Mouse (Mus musculus) ovary, postnatal 14 days (tissue): Measurements from ENCODE around the gene Slc25a21.
A peak's percentile ranks its signal among the peaks of the same experiment; 100 is the strongest.
"Not testable (repeated sequence)": the region's sequence is repeated elsewhere in the genome, so short reads cannot be mapped to it uniquely, and the experiment has no call there.

Source experiments
- DNase-seq: peaks from one replicate; pipeline ENCODE4 v3.0.0; 2022; ENCODE audit warnings: low spot score

Gene Slc25a21

DNA sequence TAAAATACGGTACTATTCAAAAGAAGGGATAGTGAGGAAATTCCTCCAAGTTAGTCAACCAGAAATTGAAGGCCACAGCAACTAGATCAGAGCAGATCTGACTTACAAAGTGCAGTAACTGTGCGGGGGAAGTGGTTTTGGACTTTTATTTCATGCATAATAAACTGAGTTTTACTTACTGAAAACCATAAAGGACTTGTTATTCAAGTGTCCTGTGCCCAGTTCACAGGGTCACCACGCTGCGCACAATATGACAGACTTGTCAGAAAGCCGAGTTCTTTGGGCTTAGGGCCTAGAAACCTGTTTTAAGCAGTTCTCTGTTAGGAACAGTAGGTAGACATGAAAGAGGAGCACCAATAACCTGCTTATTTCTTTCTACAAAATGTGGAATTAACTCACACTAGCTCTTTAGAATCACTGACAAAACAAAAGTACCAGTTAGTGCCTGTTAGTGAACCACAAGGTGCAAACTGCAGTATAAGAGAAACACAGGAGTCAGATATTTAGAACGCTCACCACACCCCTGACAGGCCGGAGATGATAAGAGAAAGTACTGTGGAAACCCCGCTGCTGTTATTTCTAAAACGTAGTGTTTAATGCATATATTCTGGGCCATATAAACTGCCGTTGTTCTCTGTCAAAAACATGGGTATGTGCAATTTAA is at the start of gene Slc25a21:
Gene Slc25a21 (minus strand): TSS at position 110 of the 664 bp plus-strand sequence.
- no peak for DNase-seq

DNA sequence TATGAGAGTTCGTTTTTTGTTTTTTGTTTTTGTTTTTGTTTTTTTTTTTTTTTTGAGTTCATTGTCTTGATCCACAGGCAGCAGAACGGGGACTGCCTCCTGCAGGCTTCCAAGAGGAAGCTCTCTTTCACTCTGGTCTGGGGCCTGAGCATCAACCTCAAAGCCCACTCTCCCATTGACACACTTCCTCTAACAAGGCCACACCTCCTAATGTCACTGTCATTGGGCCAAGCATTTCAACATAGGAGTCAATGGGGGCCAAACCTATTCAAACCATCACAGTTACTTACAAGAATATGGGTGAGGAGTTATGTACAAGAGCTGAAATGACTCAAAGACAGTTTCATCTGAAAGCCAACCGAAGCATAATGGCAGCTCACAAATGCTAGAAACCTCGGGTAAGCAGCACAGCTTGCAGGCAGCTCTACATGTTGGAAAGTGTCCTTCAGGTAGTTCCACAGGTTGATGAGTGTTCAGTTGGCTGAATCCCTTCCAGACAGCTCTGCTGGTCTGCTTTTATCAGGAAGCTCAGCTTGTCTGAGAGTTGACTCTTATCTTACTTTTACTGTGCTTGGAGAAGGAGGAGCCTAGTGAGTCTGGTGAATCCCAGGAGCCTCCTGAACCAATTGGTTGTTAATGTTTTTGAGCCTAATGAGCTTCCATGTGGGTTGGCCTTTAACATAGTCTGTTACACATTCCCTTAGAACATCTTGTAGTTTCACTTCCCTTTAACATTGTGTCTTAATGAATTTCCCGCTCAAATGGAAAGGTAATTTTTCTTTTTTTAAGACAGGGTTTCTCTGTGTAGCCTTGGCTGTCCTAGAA is 46.6 kb upstream of the Slc25a21 start:
- DNase-seq, result no peak

DNA sequence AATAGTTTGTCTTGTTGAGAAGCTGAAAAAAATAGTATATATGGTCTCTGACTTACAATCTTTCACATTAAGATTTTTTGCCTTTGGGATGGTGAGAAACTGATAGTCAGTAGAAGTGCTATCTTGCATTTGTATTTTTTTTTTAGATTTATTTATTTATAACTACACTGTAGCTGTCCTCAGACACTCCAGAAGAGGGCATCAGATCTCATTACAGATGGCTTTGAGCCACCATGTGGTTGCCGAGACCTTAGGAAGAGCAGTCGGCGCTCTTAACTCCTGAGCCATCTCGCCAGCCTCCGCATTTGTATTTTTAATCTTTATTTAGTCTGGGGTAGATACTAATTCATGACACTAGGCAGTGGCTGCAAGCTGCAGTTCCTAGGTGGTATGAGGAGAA is 36.1 kb upstream of the Slc25a21 start:
- DNase-seq, result no peak

DNA sequence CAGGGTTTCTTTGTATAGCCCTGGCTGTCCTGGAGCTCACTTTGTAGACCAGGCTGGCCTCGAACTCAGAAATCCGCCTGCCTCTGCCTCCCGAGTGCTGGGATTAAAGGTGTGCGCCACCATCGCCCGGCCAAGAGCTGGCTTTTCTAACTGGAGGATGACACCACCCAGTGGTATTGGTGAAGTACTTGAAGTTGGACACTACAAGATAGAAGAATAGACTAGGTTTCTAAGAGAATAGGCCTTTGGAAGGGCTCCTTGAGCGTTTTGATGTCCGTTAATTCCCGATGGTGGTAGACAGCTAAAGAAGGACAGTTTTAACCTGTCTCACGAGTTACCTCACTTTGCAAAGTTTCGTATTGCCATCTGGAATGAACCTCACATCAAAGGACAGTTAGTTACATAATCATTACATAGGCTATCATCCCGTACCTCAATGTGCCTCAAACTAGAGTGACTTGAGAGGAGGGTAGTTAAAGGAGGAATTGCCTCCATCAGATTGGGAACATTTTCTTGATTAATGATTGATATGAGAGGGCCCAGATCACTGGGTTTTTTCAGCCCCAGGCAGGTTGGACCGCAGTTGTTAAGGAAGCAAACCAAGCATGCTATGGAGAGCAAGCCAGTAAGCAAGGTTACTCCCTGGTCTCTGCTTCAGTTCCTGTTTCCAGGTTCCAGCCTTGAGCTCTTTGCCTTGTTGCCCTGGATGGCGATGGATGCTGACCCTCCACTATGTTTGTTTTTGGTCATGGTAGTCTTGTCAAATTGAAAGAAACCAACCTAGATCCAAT is 34.0 kb upstream of the Slc25a21 start:
- no peak for DNase-seq

DNA sequence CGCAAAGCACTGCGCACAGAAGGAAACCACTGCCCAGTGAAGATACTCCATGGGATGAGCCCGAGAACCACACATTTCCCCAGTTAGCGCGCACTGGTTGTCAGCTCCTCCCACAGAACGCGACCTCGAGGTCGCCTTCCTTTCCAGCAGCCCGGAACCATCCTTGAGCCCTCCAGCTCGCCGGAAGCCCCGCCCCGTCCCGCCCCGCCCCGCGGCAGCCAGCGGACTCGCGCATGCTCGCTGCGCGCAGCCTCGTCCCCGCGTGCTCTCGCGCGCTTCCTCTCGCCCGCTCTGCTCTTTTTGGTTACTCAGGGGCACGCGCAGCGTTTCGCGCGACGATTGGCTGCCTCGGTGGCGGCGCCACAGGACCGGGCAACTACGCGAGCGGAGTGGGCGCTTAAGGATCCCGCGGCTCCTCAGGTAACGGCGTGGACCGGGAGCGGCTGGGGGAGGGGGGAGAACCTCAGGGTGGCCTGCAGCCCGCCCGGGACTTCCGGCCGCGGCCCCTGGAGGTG is 33.0 kb upstream of the Slc25a21 start, which contains the start of the genes Prps1l3 and Mipol1:
Gene Prps1l3 (plus strand): TSS at position 221 of the 515 bp plus-strand sequence.
Gene Mipol1 (plus strand): TSS at position 236 of the 515 bp plus-strand sequence.
- peak; percentile 66 for DNase-seq

DNA sequence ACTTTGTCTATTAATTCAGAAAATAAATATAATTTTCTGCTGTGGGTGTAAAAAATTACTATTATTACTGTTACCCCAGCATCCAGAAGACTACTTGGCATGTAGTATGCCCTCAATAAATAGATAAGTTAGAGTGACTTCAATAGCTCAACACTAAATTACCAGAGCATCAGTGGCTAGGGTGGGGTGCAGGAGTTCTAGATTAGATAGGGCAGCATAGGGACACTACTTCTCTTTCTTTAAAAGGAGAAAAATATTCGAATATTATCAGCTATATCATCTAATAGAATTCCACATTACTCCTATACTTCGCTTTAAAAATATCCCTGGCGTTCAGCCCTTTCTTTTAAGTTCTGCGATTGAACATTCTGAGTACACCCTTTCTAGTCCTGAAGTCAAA is 32.4 kb upstream of the Slc25a21 start:
- DNase-seq, result no peak

DNA sequence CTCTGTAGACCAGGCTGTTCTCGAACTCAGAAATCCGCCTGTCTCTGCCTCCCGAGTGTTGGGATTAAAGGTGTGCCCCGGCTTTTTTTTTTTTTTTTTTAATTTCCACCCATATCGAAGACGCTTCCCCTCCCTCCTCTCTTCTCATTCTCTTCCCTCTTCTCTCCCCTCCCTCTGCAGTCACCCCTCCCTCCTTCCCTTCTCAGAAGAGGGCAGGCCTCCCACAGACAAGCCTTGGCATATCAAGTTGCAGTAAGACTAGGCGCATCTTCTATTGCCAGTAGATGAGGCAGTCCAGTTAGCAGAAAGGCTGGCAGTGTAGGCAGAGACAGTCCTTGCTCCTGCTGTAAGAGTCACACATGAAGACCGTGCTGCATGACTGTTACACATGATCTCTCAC is 30.5 kb upstream of the Slc25a21 start:
- DNase-seq, result no peak

DNA sequence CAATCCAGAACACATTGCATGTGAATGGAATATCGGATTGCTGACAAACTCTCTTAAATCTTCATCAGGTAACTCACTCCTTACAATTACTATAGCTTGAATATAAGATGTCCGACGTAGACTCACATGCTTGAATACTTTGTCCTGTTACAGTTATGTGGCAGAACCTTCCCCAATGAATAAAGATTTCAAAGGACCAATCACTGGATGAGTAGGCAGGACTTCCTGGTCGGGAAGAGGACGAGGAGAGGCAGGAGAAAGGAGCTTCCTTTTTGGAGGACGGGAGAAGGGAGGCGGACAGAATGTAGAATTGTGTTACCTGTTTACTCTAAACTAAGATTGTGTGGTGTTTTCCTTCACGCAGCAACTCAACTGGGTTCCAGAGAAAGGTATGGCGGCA is 29.1 kb upstream of the Slc25a21 start:
- DNase-seq, result no peak

DNA sequence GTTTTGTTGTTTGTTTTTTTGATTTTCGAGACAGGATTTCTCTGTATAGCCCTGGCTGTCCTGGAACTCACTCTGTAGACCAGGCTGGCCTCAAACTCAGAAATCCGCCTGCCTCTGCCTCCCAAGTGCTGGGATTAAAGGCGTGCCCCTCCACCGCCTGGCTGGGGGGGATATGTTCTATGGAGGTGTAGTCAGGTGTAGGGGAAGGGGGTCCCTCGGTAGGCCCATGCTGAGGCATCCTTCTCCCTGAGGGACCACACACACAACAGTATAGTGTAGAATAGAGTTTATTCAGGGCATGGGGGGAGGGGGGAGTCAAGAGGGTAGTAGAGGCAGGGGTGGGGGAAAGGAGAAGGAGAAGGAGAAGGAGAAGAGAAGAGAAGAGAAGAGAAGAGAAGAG is 15.2 kb upstream of the Slc25a21 start:
- not testable (repeated sequence) for DNase-seq

DNA sequence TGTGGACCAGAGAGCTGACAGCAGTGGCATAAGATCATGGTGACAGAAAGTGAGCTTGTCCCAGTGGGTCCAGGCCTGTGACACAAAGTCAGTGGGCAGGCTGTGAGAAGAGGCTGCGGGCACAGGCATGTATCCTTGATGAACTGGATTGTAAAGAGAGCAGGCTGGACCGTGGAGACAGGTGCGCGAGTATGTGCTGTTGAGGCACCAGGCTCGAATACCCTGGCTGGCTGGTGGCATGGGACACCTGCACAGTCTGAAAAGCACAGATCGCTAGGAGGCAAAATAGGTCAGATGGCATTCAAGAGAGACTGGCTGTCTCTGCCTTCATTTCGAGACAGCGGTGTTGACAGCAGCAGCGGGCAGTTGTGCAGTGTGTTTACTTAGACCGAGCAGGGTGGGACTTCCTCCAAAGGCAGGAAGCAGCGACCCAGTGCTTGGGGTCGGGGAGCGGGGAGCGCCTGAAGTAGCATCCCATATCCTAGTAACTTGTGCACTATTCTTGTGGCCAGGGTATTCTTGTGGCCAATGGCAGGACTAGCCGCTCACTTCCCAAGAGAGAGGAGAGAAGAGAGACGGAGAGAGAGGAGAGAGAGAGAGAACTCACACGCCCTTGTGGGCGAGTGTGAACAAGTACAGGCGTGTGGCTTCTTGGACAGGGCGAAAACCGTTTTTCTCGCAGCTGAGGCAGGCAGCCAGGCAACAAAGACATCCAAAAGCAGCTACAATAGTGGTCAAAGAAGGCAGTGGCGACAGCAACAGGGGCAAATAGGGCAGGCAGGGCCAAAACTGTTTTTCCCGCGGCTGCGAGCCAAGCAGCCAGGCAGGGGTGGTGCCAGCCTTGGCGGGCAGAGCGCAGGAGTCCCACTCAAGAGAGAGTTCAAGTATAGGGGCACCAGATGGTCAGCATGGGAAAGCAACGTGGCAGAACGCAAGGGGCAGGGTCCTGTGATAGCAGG is 14.4 kb upstream of the Slc25a21 start:
- no peak for DNase-seq

DNA sequence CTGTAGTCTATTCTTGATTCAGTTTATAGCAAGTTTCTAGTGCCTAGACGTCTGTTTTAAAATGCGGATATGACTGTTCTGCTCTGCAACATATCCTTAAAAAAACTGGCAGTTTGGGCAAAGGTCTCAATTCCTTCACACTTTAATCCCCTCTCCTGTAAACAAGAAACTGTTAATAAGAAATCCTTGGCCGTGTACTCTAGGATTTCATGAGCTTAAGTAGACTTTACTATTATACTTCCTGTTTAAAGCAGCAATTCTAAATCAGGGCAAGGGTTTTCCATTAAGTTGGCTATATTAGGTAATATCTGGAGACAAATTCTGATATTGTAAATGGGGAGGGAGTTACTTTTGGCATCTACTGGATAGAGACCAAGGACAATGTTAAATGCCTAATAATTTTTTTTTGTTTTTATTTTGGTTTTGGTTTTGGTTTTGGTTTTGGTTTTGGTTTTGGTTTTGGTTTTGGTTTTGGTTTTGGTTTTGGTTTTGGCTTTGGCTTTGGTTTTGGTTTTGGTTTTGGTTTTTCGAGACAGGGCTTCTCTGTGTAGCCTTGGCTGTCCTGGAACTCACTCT is 7.1 kb upstream of the Slc25a21 start:
- no peak for DNase-seq

DNA sequence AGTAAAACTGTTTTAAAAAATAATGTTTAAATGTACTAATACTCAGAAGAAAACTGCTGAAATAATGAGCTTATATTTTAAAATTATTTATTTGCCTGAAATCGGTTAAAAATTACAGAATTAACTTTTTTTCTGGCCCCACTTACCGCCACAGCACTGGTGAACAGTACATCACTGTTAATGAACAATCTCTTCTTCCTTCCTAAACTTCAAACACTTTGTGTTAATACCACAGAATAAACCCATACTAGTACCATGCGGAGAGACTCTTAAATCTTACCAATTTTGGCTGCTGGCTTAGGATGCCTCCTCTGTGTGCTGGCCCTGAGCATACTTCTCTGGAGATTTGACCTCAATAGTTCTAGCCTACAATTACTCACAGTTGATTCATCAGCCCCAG is 4.6 kb upstream of the Slc25a21 start:
- DNase-seq, result no peak

DNA sequence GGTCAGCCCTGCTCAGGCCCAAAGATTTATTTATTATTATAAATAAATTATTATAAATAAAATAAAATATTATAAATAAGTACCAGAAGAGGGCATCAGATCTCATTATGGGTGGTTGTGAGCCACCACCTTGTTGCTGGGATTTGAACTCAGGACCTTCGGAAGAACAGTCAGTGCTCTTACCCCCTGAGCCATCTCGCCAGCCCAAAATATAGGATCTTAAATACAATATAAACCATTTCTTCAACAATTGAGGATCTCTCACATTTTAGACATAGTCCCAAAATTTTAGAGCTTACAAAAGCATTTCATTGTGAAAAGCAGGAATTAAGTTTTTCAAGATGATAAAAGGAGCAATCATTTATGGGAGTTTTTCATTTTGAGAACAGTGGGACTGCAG is 2.2 kb upstream of the Slc25a21 start:
- DNase-seq, result no peak

DNA sequence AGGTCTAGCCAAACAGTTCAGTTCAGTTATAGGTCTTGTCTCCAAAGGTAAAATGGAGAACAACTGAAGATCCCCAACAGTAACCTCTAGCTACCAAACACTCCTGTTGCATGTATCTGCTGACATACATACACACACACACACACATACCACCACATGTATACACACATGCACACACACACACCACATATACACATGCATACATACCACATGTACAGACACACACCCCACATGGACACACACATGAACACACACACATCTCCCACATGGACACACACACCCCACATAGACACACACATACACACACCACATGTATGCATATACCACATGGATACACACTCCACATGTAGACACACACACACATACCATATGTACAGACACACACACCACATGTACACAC is 997 bp upstream of the Slc25a21 start:
- no peak for DNase-seq

DNA sequence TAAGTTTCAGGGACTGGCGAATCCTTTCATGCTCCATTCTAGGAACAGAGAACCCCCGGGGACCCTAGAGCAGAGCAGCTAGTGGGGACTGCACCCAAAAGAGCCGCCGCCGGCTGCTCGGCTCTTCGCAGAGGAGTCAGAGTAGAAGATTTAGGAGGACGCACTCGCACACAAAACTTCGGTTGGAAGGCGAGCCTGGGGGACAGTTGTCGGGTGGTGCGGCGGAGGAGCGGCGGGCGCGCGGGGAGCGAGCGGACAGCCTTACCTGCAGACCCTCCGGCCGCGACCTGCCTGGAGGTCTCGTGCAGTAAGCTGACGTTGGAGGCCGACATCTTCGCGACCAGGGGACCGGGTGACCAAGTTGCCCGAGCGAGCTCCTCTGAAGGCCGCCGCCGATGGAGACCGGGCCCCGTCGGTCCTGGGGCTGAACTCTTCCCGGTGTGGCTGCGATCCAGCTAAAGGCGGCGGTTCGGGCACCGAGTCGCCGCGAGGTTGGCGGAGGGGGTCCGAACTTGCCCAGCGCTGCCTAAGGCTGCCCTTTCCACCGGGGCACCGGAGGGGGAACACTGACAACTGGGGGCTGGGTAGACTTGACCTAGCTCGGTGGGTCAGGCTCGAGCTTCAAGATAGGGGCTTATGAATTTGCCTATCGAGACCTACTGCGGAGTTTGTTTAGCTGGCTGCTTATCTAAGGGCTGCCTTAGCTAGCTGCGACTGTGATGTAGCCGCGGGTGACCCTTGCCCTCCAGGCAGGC is 487 bp downstream of the Slc25a21 start:
- peak; percentile 17 for DNase-seq

DNA sequence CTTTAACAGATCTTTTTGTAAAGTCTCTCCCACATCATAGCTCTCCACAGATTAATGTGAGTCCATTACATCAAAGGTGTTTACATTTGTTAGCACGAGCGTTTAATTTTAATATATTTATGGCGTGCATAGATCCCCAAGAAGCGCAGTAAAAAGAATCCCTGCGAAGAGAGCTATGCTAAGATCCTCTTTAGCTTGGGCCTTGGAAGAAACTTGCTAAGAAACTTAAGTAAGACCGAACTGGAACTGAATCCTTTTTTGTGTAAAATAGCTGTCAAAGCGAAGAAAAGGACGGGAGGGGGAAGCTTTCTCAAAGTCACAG is 1.0 kb downstream of the Slc25a21 start:
- no peak for DNase-seq

DNA sequence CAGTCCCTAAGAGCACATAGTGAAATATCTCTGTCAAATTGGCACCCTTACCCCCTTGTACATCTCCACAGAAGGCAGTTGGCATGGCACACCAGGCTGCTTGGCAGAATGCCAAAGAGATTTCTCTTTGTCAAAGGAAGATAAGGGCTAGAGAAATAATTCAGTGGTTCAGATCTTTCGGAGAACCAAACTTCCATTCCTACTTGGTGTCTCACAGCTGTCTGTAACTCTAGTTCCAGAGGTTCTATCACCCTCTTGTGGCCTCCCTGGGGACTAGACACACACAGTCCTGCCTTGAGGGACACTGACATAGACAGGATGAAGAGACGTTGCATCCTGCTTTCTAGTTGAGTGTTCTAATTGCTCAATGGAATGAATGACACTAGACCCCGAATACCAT is 2.7 kb downstream of the Slc25a21 start:
- DNase-seq, result no peak

DNA sequence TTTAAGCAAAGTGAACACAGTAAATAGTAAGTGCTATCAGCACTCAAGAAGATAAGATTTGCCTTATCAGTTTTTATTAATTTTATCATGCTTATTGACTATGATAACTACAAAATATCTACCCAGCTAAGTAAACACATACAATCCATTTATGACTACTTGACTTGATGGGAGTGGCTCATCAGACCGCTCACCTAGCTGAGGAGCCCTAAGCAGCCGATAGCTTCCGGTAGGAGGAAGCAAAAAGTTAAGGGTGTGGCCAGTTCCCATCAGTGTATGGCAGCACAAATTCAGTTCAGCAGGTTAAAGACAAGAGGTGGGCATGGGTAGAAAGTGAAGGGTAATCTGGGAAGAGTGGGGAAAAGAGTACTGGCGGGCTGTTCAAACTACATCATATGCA is 10.2 kb downstream of the Slc25a21 start:
- DNase-seq, result no peak

DNA sequence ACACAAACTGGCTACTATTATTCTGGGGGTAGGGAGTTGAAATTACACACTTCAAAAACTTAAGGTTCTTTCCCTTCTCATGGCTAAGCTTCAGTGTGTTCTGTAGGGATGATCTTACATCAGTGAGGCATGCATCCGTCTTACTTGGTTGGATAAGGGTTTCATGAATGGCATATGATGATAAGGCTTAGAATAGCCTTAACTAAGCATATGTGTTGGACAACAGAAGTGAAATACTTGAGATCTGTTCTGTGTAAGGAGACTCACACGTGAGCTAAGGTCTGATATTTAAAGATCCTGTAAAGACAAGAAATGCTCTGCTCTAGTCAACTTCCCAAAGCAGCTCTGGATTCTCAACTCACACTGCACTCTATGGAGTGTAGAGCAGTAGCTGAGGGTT is 11.1 kb downstream of the Slc25a21 start:
- DNase-seq, result no peak

DNA sequence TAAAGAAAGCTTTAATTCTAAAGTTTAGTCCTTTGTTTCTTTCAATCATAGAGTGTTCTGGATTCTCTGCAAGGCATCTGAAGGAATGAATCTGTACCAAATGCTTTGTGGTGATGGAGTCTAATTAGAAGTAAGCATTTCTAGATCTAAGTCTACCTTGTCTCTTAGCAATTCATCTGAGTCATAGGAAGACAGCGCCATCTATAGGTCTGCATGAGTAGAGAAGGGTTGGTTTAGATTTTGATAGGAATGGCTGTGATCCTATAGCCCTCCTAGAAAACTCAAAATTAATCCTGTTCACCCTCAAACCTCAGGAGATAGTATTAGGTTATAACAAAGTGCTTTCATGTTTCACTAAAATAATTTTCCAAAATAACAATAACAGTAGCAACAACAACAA is 11.8 kb downstream of the Slc25a21 start:
- no peak for DNase-seq
